Mouse (Mus musculus): Measurements from ENCODE around the gene Kmt2a. TPM values are rescaled to one million over a fixed set of nuclear protein-coding genes. Genes with fewer than 3 reads are reported as not detected.

Kmt2a gene
- total and polyA plus RNA-seq, 3 experiments, result 6.3 to 143 (median 10.0) TPM

DNA sequence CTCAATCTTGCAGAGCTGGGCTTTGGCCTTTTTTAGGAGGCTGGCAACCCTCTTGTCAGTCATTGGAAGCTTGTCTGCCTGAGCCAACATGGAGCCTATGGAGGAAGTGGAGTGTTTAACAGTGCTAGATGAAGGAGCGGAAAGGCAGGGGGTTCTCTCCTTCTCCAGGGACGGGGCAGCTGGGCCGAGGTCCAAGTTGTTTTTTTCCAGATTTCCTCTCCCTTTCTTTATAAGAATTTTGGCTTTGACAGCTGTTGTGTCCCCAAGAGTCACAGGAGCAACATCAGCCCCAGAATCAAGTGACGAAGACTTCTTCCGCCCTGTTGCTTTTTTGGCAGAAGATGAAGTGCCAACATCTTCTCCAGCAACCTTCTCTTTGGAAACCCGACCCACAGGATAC is 33.6 kb downstream of the Kmt2a start:
- TF ChIP-seq CTCF (IDR thresholded peaks at IDR 0.05; ENCODE audit: low read depth, low read length) (no peak), GATA1 (IDR thresholded peaks at IDR 0.05; ENCODE audit: borderline replicate concordance, low read length) (no peak)
- Histone ChIP-seq H3K9me3 (replicated peaks) (no peaks in the 10 kb centered on the region), H3K4me1 (ENCODE audit: insufficient read depth, low read depth, low read length) (no peaks in the 10 kb centered on the region), H3K4me3 (ENCODE audit: low read depth, low read length) (no peak overlapping the region), H3K36me3 (replicated peaks) (peaks cover 94% of the 10 kb centered on the region), H3K27me3 (ENCODE audit: insufficient read depth, low read length) (no peaks in the 10 kb centered on the region)
- DNase-seq (ENCODE audit: low spot score) (no peak), ATAC-seq (ENCODE audit: extremely low read depth, insufficient number of reproducible peaks, low FRiP score, poor library complexity, severe bottlenecking) (no peak)

DNA sequence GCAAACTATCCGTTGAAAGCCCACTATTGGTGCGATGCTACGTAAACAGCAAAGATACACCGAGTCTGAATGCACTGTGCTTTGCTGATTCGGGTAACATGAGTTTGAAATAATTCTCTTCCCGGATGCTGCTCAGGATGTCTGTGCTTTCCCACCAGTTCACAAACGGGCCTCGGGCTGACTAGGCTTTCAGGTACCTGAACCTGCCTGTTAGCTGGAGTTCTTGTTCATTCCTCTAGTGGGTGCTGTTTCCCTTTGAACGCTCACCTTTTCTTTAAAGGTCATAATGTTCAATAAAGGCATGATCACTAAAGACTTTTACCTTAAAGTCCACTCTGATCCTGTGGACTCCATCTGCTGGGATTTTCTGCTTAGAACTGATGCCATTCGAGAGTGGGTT is 39.9 kb downstream of the Kmt2a start:
- Histone ChIP-seq H3K27me3 (ENCODE audit: insufficient read depth, low read length) (no peaks in the 10 kb centered on the region), H3K9me3 (replicated peaks) (no peaks in the 10 kb centered on the region), H3K4me1 (ENCODE audit: insufficient read depth, low read depth, low read length) (no peaks in the 10 kb centered on the region), H3K4me3 (ENCODE audit: low read depth, low read length) (no peak overlapping the region), H3K36me3 (replicated peaks) (peaks cover 90% of the 10 kb centered on the region)
- ATAC-seq (ENCODE audit: extremely low read depth, insufficient number of reproducible peaks, low FRiP score, poor library complexity, severe bottlenecking) (no peak), DNase-seq (ENCODE audit: low spot score) (no peak)
- peak; percentile 40; the same call in 1 of the 2 replicates for TF ChIP-seq CTCF (IDR thresholded peaks at IDR 0.05; ENCODE audit: low read depth, low read length)
- TF ChIP-seq GATA1 (IDR thresholded peaks at IDR 0.05; ENCODE audit: borderline replicate concordance, low read length), result no peak

DNA sequence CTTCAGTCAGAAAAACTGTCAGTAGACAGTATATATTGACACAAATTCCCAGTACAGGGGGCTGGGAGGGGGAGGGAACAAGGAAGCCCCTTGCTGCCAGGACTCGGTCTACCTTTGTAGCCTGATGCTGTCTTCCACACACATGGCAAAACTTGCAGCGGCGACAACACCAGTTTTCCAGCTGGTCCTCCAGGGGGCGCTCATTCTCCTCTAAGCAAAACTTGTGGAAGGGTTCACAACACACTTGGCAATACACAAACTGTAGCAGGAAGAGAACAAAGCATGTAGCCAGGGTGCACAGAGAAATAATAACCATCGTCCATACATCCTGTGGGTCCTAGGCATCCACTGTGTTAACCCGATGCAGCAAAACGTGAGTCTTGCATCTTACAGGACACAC is 44.7 kb downstream of the Kmt2a start:
- no peaks in the 10 kb centered on the region for H3K27me3 ChIP-seq (ENCODE audit: insufficient read depth, low read length)
- DNase-seq (ENCODE audit: low spot score), result peak; percentile 31
- H3K4me1 ChIP-seq (ENCODE audit: insufficient read depth, low read depth, low read length), result no peaks in the 10 kb centered on the region
- no peaks in the 10 kb centered on the region for H3K9me3 ChIP-seq (replicated peaks)
- H3K4me3 ChIP-seq (ENCODE audit: low read depth, low read length), result no peak overlapping the region
- H3K36me3 ChIP-seq (replicated peaks), result peaks cover 90% of the 10 kb centered on the region
- TF ChIP-seq GATA2 (IDR thresholded peaks at IDR 0.05; ENCODE audit: borderline replicate concordance, low read depth, low read length) (no peak), POLR2AphosphoS5 (IDR thresholded peaks at IDR 0.05; ENCODE audit: insufficient replicate concordance, low read depth, low read length) (no peak), GATA1 (IDR thresholded peaks at IDR 0.05; ENCODE audit: borderline replicate concordance, low read length) (no peak), CTCF (IDR thresholded peaks at IDR 0.05; ENCODE audit: low read depth, low read length) (peak; percentile 48), TAL1 (conservative IDR thresholded peaks at IDR 0.05; ENCODE audit: low read depth, low read length) (no peak)
- no peak for ATAC-seq (ENCODE audit: extremely low read depth, insufficient number of reproducible peaks, low FRiP score, poor library complexity, severe bottlenecking)

DNA sequence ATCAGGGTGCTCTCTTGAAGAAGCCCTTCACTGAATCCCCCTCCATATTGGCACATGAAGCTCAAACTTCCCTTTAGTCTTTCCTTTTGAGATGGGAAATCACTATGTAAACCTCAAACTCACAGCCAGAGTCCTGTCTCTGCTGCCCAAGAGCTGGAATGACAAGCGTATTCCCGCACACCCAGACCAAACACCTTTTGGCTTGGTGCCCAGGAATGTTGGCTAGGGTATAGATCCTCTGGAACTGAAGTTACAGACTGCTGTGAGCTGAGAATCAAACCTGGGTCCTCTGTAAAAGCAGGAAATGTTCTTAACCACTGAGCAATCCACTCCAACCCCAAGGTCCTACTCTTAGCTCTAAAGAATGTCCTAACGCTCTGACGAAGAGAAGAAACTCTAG is 48.7 kb downstream of the Kmt2a start:
- Histone ChIP-seq H3K36me3 (replicated peaks) (peaks cover 96% of the 10 kb centered on the region), H3K9me3 (replicated peaks) (no peaks in the 10 kb centered on the region)
- TF ChIP-seq CTCF (IDR thresholded peaks at IDR 0.05; ENCODE audit: low read depth, low read length) (no peak), TAL1 (conservative IDR thresholded peaks at IDR 0.05; ENCODE audit: low read depth, low read length) (no peak), GATA2 (IDR thresholded peaks at IDR 0.05; ENCODE audit: borderline replicate concordance, low read depth, low read length) (no peak), POLR2AphosphoS5 (IDR thresholded peaks at IDR 0.05; ENCODE audit: insufficient replicate concordance, low read depth, low read length) (no peak)

DNA sequence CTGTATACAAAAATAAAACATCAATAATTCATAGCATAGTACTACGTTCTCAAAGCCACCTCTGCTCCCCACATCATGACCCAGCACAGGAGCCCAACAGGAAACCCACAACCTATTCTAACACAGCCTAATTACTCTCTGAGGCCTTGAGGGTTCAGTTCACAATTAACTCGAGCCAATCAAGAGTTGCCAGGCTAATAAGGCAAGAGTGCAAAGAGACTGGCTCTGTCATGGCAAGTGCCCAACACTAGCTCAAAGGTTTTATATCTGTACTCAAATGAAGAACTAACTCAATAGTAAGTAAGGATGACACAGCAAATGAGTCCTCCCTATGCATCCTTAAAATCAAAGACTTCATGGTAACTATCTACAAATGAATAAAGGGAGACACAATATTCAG is 50.6 kb downstream of the Kmt2a start:
- no peaks in the 10 kb centered on the region for H3K4me1 ChIP-seq (ENCODE audit: insufficient read depth, low read depth, low read length)
- no peaks in the 10 kb centered on the region for H3K27me3 ChIP-seq (ENCODE audit: insufficient read depth, low read length)
- H3K9me3 ChIP-seq (replicated peaks), result no peaks in the 10 kb centered on the region
- TF ChIP-seq TAL1 (conservative IDR thresholded peaks at IDR 0.05; ENCODE audit: low read depth, low read length) (no peak), GATA1 (IDR thresholded peaks at IDR 0.05; ENCODE audit: borderline replicate concordance, low read length) (no peak), CTCF (IDR thresholded peaks at IDR 0.05; ENCODE audit: low read depth, low read length) (no peak), POLR2AphosphoS5 (IDR thresholded peaks at IDR 0.05; ENCODE audit: insufficient replicate concordance, low read depth, low read length) (no peak), GATA2 (IDR thresholded peaks at IDR 0.05; ENCODE audit: borderline replicate concordance, low read depth, low read length) (no peak)
- no peak for ATAC-seq (ENCODE audit: extremely low read depth, insufficient number of reproducible peaks, low FRiP score, poor library complexity, severe bottlenecking)
- H3K4me3 ChIP-seq (ENCODE audit: low read depth, low read length), result no peak overlapping the region
- H3K36me3 ChIP-seq (replicated peaks), result peaks cover 98% of the 10 kb centered on the region
- DNase-seq (ENCODE audit: low spot score), result no peak

More for the DNA sequence above, 48.7 kb downstream of the Kmt2a start:
- H3K4me3 ChIP-seq (ENCODE audit: low read depth, low read length), result no peak overlapping the region
- H3K4me1 ChIP-seq (ENCODE audit: insufficient read depth, low read depth, low read length), result no peaks in the 10 kb centered on the region
- DNase-seq (ENCODE audit: low spot score) (no peak), ATAC-seq (ENCODE audit: extremely low read depth, insufficient number of reproducible peaks, low FRiP score, poor library complexity, severe bottlenecking) (no peak)
- no peaks in the 10 kb centered on the region for H3K27me3 ChIP-seq (ENCODE audit: insufficient read depth, low read length)

DNA sequence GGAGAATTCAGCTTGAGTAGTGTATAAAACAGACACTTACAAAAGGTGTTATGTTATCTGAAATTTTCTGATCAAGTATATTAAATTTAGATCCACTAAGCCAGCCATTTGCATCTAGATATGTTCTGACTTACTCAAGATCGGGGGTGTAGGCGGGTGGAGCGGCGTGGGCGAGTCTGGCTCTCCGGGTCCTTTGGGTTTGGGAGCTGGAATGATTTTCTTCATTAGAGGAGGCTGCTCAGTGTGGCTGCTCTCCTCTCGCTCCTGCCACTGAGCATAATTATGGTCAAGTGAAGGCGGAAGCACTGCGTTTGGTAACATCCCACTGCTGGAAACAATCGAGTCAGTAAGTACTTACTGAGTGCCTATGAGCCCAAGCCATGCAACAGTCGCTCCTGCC is 52.2 kb downstream of the Kmt2a start:
- Histone ChIP-seq H3K4me3 (ENCODE audit: low read depth, low read length) (no peak overlapping the region), H3K9me3 (replicated peaks) (no peaks in the 10 kb centered on the region), H3K27me3 (ENCODE audit: insufficient read depth, low read length) (no peaks in the 10 kb centered on the region), H3K36me3 (replicated peaks) (peaks cover 97% of the 10 kb centered on the region), H3K4me1 (ENCODE audit: insufficient read depth, low read depth, low read length) (no peaks in the 10 kb centered on the region)
- TF ChIP-seq GATA1 (IDR thresholded peaks at IDR 0.05; ENCODE audit: borderline replicate concordance, low read length), result no peak
- TF ChIP-seq CTCF (IDR thresholded peaks at IDR 0.05; ENCODE audit: low read depth, low read length), result no peak
- TF ChIP-seq GATA2 (IDR thresholded peaks at IDR 0.05; ENCODE audit: borderline replicate concordance, low read depth, low read length), result no peak
- no peak for TF ChIP-seq POLR2AphosphoS5 (IDR thresholded peaks at IDR 0.05; ENCODE audit: insufficient replicate concordance, low read depth, low read length)
- no peak for TF ChIP-seq TAL1 (conservative IDR thresholded peaks at IDR 0.05; ENCODE audit: low read depth, low read length)
- no peak for DNase-seq (ENCODE audit: low spot score)
- no peak for ATAC-seq (ENCODE audit: extremely low read depth, insufficient number of reproducible peaks, low FRiP score, poor library complexity, severe bottlenecking)

DNA sequence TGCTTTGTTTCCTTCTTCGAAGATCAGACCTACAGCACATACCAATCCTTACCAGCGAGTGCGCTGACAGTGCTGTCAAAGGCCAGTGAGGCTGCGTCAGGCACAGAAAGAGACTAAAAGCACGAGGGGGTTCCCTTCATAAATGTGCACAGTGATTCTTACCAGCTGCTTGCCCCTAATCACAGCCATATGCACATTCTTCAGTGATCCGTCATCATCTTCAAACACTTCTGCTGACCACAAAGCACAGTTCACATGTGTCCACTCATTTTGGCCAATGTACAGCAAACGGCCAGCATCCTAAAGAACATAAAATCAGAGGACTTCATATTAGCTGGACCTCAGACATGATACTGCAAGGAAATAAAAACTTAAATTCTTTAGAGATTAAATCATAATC is 54.4 kb downstream of the Kmt2a start:
- Histone ChIP-seq H3K27me3 (ENCODE audit: insufficient read depth, low read length) (no peaks in the 10 kb centered on the region), H3K4me1 (ENCODE audit: insufficient read depth, low read depth, low read length) (no peaks in the 10 kb centered on the region), H3K9me3 (replicated peaks) (no peaks in the 10 kb centered on the region), H3K4me3 (ENCODE audit: low read depth, low read length) (no peak overlapping the region), H3K36me3 (replicated peaks) (peaks cover 96% of the 10 kb centered on the region)
- no peak for TF ChIP-seq CTCF (IDR thresholded peaks at IDR 0.05; ENCODE audit: low read depth, low read length)
- TF ChIP-seq POLR2AphosphoS5 (IDR thresholded peaks at IDR 0.05; ENCODE audit: insufficient replicate concordance, low read depth, low read length), result no peak
- no peak for TF ChIP-seq GATA2 (IDR thresholded peaks at IDR 0.05; ENCODE audit: borderline replicate concordance, low read depth, low read length)
- TF ChIP-seq GATA1 (IDR thresholded peaks at IDR 0.05; ENCODE audit: borderline replicate concordance, low read length), result no peak
- TF ChIP-seq TAL1 (conservative IDR thresholded peaks at IDR 0.05; ENCODE audit: low read depth, low read length), result no peak
- ATAC-seq (ENCODE audit: extremely low read depth, insufficient number of reproducible peaks, low FRiP score, poor library complexity, severe bottlenecking), result no peak
- no peak for DNase-seq (ENCODE audit: low spot score)

All from G1E (cell line).